ENCODE assay signal across 22 mouse cellular contexts in genomic region chr8:115739756-115740155, GRCm38 (mm10). TPM values are rescaled to one million over a fixed set of nuclear protein-coding genes. Genes with fewer than 3 reads are reported as not detected.
DNase-seq lines count a peak whose midpoint lies in the region; ATAC-seq and TF ChIP-seq lines count a peak whose summit lies in the region.
"Had no signal": no experiment of that assay in that cellular context is flagged by ENCODE, and none has a peak within 500 bp of the region (broad histone marks: within the 10 kb centered on the region; RNA-seq: fewer than 3 reads in every experiment).

No protein-coding gene starts in this region.

- H3K27ac ChIP-seq in forebrain, embryonic 11.5 days (ENCODE audit: low read depth, low read length) = no peak overlapping the region
- H3K27ac ChIP-seq in forebrain, embryonic 12.5 days = no peak overlapping the region
- no peak overlapping the region for H3K27ac ChIP-seq in layer of hippocampus, adult 2 months
- H3K27ac ChIP-seq: embryonic facial prominence, embryonic 10.5 days; embryonic facial prominence, embryonic 12.5 days; forebrain, embryonic 13.5 days; forebrain, embryonic 15.5 days had no signal

- intact Hi-C loops in gastrocnemius, postnatal 14 days (cut with DNase I; ENCODE audit: low total_unique reads) = no loop called here

- H3K27me3 ChIP-seq in forebrain, embryonic 11.5 days (ENCODE audit: control insufficient read depth, insufficient read depth, low read length) = no peaks in the 10 kb centered on the region
- no peaks in the 10 kb centered on the region for H3K27me3 ChIP-seq in forebrain, embryonic 12.5 days
- H3K27me3 ChIP-seq: embryonic facial prominence, embryonic 12.5 days; forebrain, embryonic 13.5 days; forebrain, embryonic 15.5 days had no signal

- peak; percentile 7 for DNase-seq in forebrain, embryonic 11.5 days (ENCODE audit: low spot score)
- peak; percentile 74 for DNase-seq in induced T-regulatory cell, adult 2 months (ENCODE audit: low read depth)
- DNase-seq in right cerebral cortex, postnatal 25 days = no peak
- DNase-seq in layer of hippocampus, adult 2 months (ENCODE audit: low spot score in 2 of 2) = no peak
- no peak for DNase-seq in gastrocnemius, postnatal 14 days
- DNase-seq: adrenal gland, adult 8-10 months; adrenal gland, postnatal 14 days; adrenal gland, postnatal 36 days; B cell, adult 2 months; cerebellum, adult 11-12 months; cerebellum, adult 2 months; cerebellum, adult 9-10 months; cerebellum, postnatal 10 days; cerebellum, postnatal 25 days; forebrain, postnatal 0 days had no signal

- no peak for TF ChIP-seq CTCF in layer of hippocampus, adult 2 months (conservative IDR thresholded peaks at IDR 0.05)

- 94% methylated on average over 4 of the region's 4 CpGs for WGBS in forebrain, embryonic 11.5 days
- WGBS in forebrain, embryonic 12.5 days = 95% methylated on average over 4 of the region's 4 CpGs

- no peaks in the 10 kb centered on the region for H3K4me1 ChIP-seq in forebrain, embryonic 11.5 days (replicated peaks; ENCODE audit: control insufficient read depth, insufficient read depth, low read length)
- no peaks in the 10 kb centered on the region for H3K4me1 ChIP-seq in forebrain, embryonic 12.5 days
- H3K4me1 ChIP-seq: embryonic facial prominence, embryonic 10.5 days; embryonic facial prominence, embryonic 12.5 days; forebrain, embryonic 13.5 days; forebrain, embryonic 15.5 days had no signal

- H3K4me3 ChIP-seq in forebrain, embryonic 11.5 days (ENCODE audit: low read depth, low read length) = no peak overlapping the region
- no peak overlapping the region for H3K4me3 ChIP-seq in forebrain, embryonic 12.5 days (replicated peaks)
- H3K4me3 ChIP-seq in layer of hippocampus, adult 2 months = no peak overlapping the region
- H3K4me3 ChIP-seq: embryonic facial prominence, embryonic 10.5 days; embryonic facial prominence, embryonic 12.5 days; forebrain, embryonic 13.5 days; forebrain, embryonic 15.5 days had no signal

- no peak for ATAC-seq in forebrain, embryonic 11.5 days (replicated peaks; ENCODE audit: low FRiP score)
- no peak for ATAC-seq in forebrain, embryonic 12.5 days (ENCODE audit: low FRiP score)
- ATAC-seq in CD4-positive, CD25-positive, alpha-beta regulatory T cell, adult 4 months = peak; percentile 48
- ATAC-seq: forebrain, embryonic 13.5 days; forebrain, embryonic 15.5 days; forebrain, postnatal 0 days had no signal

- H3K4me2 ChIP-seq in forebrain, embryonic 11.5 days (ENCODE audit: low read depth, low read length, severe bottlenecking) = no peak overlapping the region
- no peak overlapping the region for H3K4me2 ChIP-seq in forebrain, embryonic 12.5 days
- H3K4me2 ChIP-seq: embryonic facial prominence, embryonic 12.5 days; forebrain, embryonic 13.5 days; forebrain, embryonic 15.5 days had no signal

- no peaks in the 10 kb centered on the region for H3K36me3 ChIP-seq in forebrain, embryonic 11.5 days (ENCODE audit: control insufficient read depth, insufficient read depth, low read length)
- H3K36me3 ChIP-seq in forebrain, embryonic 12.5 days (replicated peaks) = no peaks in the 10 kb centered on the region
- H3K36me3 ChIP-seq: embryonic facial prominence, embryonic 10.5 days; embryonic facial prominence, embryonic 12.5 days; forebrain, embryonic 15.5 days had no signal

- no peaks in the 10 kb centered on the region for H3K9me3 ChIP-seq in forebrain, embryonic 11.5 days (ENCODE audit: control insufficient read depth, low read length)
- H3K9me3 ChIP-seq in forebrain, embryonic 12.5 days = no peaks in the 10 kb centered on the region
- H3K9me3 ChIP-seq: embryonic facial prominence, embryonic 10.5 days; embryonic facial prominence, embryonic 12.5 days; forebrain, embryonic 13.5 days; forebrain, embryonic 15.5 days had no signal

- no peak overlapping the region for H3K9ac ChIP-seq in forebrain, embryonic 11.5 days (ENCODE audit: low read length)
- no peak overlapping the region for H3K9ac ChIP-seq in forebrain, embryonic 12.5 days
- H3K9ac ChIP-seq: embryonic facial prominence, embryonic 12.5 days; forebrain, embryonic 13.5 days; forebrain, embryonic 15.5 days; forebrain, postnatal 0 days had no signal

RNA-seq across cellular contexts. Expression of gene Maf, which starts 32.2 kb away (rescaled TPM):
- 3.3 and 4.0 TPM in 2 replicates for polyA plus RNA-seq in forebrain, embryonic 11.5 days (2014; fragmentation: Nextera tagmentation; extraction: Ambion mirVana)
- 3.1 and 3.6 TPM in 2 replicates for polyA plus RNA-seq in forebrain, embryonic 12.5 days (2016; fragmentation: Nextera tagmentation; extraction: Ambion mirVana)
- polyA plus RNA-seq in CD4-positive, CD25-positive, alpha-beta regulatory T cell, adult 4 months (2017; shearing (Covaris generic)) = 10 to 100 TPM; 71.6 to 83.8 TPM
- 10 to 100 TPM; 18.9 to 19.9 TPM for total RNA-seq in layer of hippocampus, adult 2 months (2021)
- total RNA-seq in gastrocnemius, postnatal 14 days (2021) = 100 to 1,000 TPM in 1 of 2 experiments, 10 to 100 TPM in 1; 93.8 to 112 TPM
- total RNA-seq: MEL had no signal

Comparison
In these comparisons a context has a peak if more than half of its experiments do, and no peak if none do; other contexts are left out.
1. DNase-seq: peak in forebrain, embryonic 11.5 days (single experiment) and induced T-regulatory cell, adult 2 months (single experiment); none in right cerebral cortex, postnatal 25 days (single experiment), layer of hippocampus, adult 2 months (0 of 2) and gastrocnemius, postnatal 14 days (single experiment).
2. RNA of gene Maf, which starts 32.2 kb away (polyA plus RNA-seq): 71.6 to 83.8 TPM in CD4-positive, CD25-positive, alpha-beta regulatory T cell, adult 4 months; 3.3 to 4.0 TPM in forebrain, embryonic 11.5 days and 3.1 to 3.6 TPM in forebrain, embryonic 12.5 days; every median in the first group is over 10 times any median in the second.